Mouse (Mus musculus) heart, embryonic 10.5 days (tissue): ENCODE data around the gene Exoc3l. TPM values are rescaled to one million over a fixed set of nuclear protein-coding genes. Genes with fewer than 3 reads are reported as not detected.
"Not testable (repeated sequence)": the region's sequence is repeated elsewhere in the genome, so short reads cannot be mapped to it uniquely, and the experiment has no call there.

Source experiments
- DNase-seq: peaks from one replicate; pipeline ENCODE4 v3.0.0-alpha.2; 2017; ENCODE audit warnings: low spot score
- H3K27ac ChIP-seq: fragments of 300-500 bp; sonication (generic); 2 replicates; pipeline ENCODE4 v1.5.1; 2016; ENCODE audit warnings: mild to moderate bottlenecking
- H3K27me3 ChIP-seq: fragments of 300-500 bp; sonication (generic); 2 replicates; pipeline ENCODE4 v1.6.1; 2016; ENCODE audit warnings: mild to moderate bottlenecking; ENCODE audit not compliant: poor library complexity, insufficient read depth, severe bottlenecking
- H3K36me3 ChIP-seq: fragments of 300-500 bp; sonication (generic); 2 replicates; pipeline ENCODE4 v1.6.1; 2016; ENCODE audit warnings: mild to moderate bottlenecking, moderate library complexity
- H3K4me1 ChIP-seq: fragments of 300-500 bp; sonication (generic); 2 replicates; pipeline ENCODE4 v1.6.1; 2016; ENCODE audit warnings: mild to moderate bottlenecking
- H3K4me3 ChIP-seq: fragments of 300-500 bp; sonication (generic); 2 replicates; pipeline ENCODE4 v1.5.1; 2016; ENCODE audit warnings: mild to moderate bottlenecking, moderate library complexity
- H3K9me3 ChIP-seq: fragments of 300-500 bp; sonication (generic); 2 replicates; pipeline ENCODE4 v1.6.1; 2016; ENCODE audit warnings: mild to moderate bottlenecking, moderate library complexity
- WGBS: fragments of 180-500 bp; shearing (Covaris S2); methylation state at CpG from one replicate; pipeline ENCODE4 v1.1.7; 2016; 5-methylcytosine and 5-hydroxymethylcytosine counted together
- polyA plus RNA-seq: library from polyadenylated mRNA; unstranded; fragments of >200 nt; fragmentation: Nextera tagmentation; extraction: Ambion mirVana; gene quantifications from 2 replicates; pipeline ENCODE4 v1.2.1, GENCODE M21; 2016

Gene Exoc3l
- polyA plus RNA-seq, 1 experiment from 2014 or later, result 16.7 TPM

DNA sequence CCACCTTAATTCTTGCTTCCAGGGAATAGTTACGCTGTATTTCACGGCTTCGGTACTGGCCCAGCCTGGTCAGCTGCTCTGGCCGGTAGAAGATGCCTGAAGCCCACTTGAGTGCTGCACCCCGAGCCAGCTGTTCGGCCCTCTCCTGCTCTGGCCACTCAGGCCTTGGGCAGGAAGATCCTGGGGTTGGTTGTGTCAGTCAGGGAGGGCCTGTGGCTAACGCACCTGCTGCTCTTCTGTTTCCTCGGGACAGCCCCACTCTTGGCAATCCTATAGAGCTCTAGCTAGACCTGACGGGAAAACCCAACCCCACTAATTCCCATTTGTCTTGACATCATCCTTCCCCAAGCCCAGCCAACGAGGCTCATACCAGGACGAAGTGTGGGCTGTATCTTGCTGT, 645 bp downstream of the Exoc3l start:
- Histone ChIP-seq H3K27me3 (peaks cover 37% of the 10 kb centered on the region), H3K36me3 (peaks cover 17% of the 10 kb centered on the region), H3K9me3 (no peaks in the 10 kb centered on the region), H3K4me3 (peak overlapping the region; percentile 42), H3K4me1 (peaks cover 47% of the 10 kb centered on the region), H3K27ac (peak overlapping the region; percentile 64)
- no peak for DNase-seq
- 58% methylated on average over 11 of the region's 11 CpGs for WGBS

DNA sequence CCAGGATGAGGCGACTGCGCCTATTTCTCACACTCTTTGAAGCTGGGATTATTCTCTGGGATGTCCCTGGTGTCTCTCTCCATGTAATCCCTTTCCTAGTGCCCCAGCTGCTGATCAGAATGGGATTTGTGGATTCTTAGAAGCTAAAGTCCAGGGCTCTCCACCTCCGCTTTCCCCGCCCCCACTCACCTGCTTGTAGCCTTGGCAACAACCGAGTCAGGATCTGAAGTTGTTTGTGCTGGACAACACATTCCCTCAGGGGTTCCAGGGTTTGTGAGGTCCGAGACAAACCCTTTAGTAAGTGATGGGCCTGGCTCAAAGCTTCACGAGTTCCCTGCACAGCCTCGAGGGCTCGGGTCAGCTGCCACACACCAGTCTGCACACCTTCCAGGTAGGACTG, 1.1 kb downstream of the Exoc3l start:
- peaks cover 12% of the 10 kb centered on the region for H3K36me3 ChIP-seq
- no peaks in the 10 kb centered on the region for H3K9me3 ChIP-seq
- 66% methylated on average over 9 of the region's 9 CpGs for WGBS
- H3K27me3 ChIP-seq, result peaks cover 42% of the 10 kb centered on the region
- H3K4me3 ChIP-seq, result peak overlapping the region; percentile 42
- peaks cover 47% of the 10 kb centered on the region for H3K4me1 ChIP-seq
- no peak overlapping the region for H3K27ac ChIP-seq
- no peak for DNase-seq

DNA sequence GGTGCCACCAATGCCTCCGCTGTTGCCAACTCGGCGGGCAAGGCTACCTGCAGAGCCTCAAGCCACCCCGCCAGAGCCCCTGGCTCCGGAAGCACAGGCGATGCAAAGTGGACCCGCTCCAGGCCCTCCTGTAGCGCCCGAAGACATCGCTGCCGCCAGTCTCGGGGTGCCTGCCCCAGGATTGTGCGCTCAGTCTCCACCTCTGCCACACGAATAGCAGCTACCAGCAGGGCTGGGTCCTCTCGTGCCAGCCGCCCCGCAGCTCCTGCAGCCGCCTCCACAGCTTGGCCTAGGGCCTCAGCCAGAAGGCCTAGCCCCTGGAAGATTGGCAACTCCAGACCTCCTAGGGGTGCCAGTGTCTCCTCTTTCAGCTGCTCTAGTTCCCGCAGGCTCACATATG, 2.5 kb downstream of the Exoc3l start:
- H3K9me3 ChIP-seq, result no peaks in the 10 kb centered on the region
- no peak overlapping the region for H3K4me3 ChIP-seq
- H3K27ac ChIP-seq, result no peak overlapping the region
- H3K27me3 ChIP-seq, result peaks cover 44% of the 10 kb centered on the region
- DNase-seq, result no peak
- H3K4me1 ChIP-seq, result peaks cover 51% of the 10 kb centered on the region
- 59% methylated on average over 19 of the region's 19 CpGs for WGBS
- 0 out of 2 replicates have a peak, but pooled peaks cover 2% of the 10 kb centered on the region for H3K36me3 ChIP-seq

DNA sequence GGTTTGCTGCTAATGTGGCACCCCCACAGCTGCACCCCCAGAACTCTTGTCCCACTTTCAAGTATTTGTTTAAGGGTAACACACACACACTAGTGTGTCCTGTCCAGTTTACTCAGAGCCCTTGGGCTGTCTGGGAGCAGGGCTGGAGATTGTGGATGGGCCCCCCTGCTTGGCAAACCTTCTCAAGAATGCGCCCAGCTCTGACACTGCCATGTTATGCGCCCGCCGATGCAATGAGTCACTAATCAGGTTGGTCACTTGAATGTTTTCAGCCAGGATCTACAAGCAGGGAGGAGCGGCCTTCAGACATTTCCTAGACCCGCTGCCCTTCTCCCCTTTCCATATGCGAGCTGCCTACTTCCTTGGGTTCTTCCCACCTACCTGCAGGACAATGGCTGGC, 3.4 kb downstream of the Exoc3l start:
- peaks cover 44% of the 10 kb centered on the region for H3K27me3 ChIP-seq
- H3K9me3 ChIP-seq, result no peaks in the 10 kb centered on the region
- no peak for DNase-seq
- 74% methylated on average over 7 of the region's 7 CpGs for WGBS
- H3K36me3 ChIP-seq, result no peaks in the 10 kb centered on the region
- H3K4me1 ChIP-seq, result peaks cover 47% of the 10 kb centered on the region
- H3K4me3 ChIP-seq, result no peak overlapping the region
- no peak overlapping the region for H3K27ac ChIP-seq

- not testable (repeated sequence) for DNase-seq, H3K9me3 ChIP-seq, H3K4me3 ChIP-seq, H3K36me3 ChIP-seq, H3K27ac ChIP-seq
- 60% methylated on average over 3 of the region's 3 CpGs for WGBS
- Histone ChIP-seq H3K27me3 (peaks cover 45% of the 10 kb centered on the region), H3K4me1 (peaks cover 43% of the 10 kb centered on the region)
These were observed 4.1 kb downstream of the Exoc3l start for GRCm38 (mm10) chr8:105291802-105292201.

- peaks cover 40% of the 10 kb centered on the region for H3K4me1 ChIP-seq
- H3K27ac ChIP-seq, H3K4me3 ChIP-seq, H3K36me3 ChIP-seq, DNase-seq, H3K9me3 ChIP-seq: not testable (repeated sequence)
- peaks cover 50% of the 10 kb centered on the region for H3K27me3 ChIP-seq
- 77% methylated on average over 8 of the region's 8 CpGs for WGBS
These were observed 4.5 kb downstream of the Exoc3l start for GRCm38 (mm10) chr8:105291364-105291763.

DNA sequence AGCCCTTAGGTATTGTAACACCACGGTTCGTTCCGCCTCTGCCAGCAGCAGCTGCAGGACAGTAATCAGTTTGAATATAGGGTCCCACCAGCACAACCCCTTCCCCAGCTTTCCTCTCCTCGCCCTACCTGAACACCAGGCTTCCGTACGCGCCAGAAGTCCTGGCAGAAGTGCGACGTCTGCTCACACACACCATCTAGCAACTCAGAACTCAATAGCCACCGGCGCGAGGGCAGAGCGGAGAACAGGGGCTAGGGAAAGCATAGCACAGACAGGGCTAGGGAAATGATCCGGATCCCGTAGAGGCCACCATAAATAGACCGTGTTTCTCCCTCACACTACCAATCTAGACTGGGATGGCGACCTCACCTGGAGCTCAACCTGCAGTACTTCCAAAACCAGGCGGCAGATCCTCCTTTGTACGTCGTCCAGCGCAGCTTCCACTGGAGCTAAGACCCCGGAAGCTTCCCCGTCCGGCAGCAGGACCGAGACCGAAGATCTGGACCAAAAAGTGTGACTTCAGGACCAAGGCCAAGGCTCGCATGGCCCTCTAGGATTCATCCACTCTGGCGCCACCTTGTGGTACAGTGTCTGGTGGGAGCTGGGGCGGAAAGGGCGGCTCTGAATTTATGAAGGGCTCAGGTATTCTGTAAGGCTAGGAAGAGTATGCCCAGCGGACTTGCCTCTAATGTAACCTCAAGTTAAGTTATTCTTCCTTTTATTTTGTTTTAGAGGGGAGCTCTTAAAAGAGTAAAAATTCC, 5.2 kb downstream of the Exoc3l start:
- Histone ChIP-seq H3K9me3 (no peaks in the 10 kb centered on the region), H3K27ac (no peak overlapping the region), H3K4me1 (peaks cover 37% of the 10 kb centered on the region), H3K27me3 (peaks cover 51% of the 10 kb centered on the region), H3K36me3 (no peaks in the 10 kb centered on the region), H3K4me3 (peak overlapping the region; percentile 66)
- WGBS, result 8% methylated on average over 31 of the region's 31 CpGs
- peak; percentile 93 for DNase-seq

- 5% methylated on average over 43 of the region's 43 CpGs for WGBS
- Histone ChIP-seq H3K9me3 (no peaks in the 10 kb centered on the region), H3K4me3 (peak within 1 kb of the TSS; percentile 66), H3K4me1 (peaks cover 31% of the 10 kb centered on the region), H3K36me3 (peaks cover 6% of the 10 kb centered on the region; the same call in 1 of the 2 replicates), H3K27me3 (peaks cover 51% of the 10 kb centered on the region), H3K27ac (peak within 1 kb of the TSS; percentile 89)
- no peak for DNase-seq
These were observed 6.0 kb downstream of the Exoc3l start, which contains the start of gene 4931428F04Rik for GRCm38 (mm10) chr8:105289805-105290460. 4931428F04Rik (minus strand) TSS chr8:105289864.

DNA sequence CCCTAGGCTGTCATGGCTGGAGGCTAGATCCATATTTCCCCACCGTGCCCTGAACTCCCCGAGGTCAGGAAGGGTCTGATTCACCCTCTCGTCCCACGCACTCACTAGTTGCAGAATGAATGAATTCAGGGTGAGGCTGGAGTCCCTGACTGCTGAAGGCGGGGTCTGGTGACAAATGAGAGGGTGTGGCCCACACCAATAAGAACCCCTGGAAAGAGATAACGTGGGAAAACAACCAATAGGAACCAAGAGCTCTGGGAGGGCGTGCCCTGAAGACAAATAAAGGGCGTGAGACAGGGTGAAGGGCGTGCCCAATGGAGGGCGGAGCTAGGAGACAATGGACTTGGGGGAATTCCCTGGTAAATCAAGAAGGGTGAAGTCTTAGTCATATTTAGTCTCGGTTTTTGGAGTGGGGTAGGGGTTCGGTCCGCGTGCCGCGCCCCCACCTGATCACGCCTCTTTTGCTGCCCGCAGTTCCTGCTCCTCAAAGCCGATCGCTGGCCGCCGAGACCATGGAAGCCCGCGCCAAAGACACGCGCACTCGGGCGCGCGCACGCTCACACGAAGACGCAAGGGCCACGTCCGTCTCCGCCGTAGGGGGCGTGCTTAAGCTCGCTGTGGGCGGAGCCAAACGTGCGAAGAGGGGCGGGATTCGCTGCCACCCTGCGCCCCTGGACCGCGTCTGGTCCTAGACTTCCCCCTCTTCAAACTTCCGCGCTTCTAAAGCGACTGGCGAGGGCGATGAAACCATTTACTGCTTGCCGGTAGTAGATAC, 6.8 kb downstream of the Exoc3l start:
- peaks cover 11% of the 10 kb centered on the region; the same call in 1 of the 2 replicates for H3K36me3 ChIP-seq
- peaks cover 52% of the 10 kb centered on the region for H3K27me3 ChIP-seq
- DNase-seq, result peak; percentile 97
- peak overlapping the region; percentile 89 for H3K27ac ChIP-seq
- peaks cover 28% of the 10 kb centered on the region for H3K4me1 ChIP-seq
- under 1% methylated on average over 53 of the region's 53 CpGs for WGBS
- no peaks in the 10 kb centered on the region for H3K9me3 ChIP-seq
- peak overlapping the region; percentile 66 for H3K4me3 ChIP-seq

DNA sequence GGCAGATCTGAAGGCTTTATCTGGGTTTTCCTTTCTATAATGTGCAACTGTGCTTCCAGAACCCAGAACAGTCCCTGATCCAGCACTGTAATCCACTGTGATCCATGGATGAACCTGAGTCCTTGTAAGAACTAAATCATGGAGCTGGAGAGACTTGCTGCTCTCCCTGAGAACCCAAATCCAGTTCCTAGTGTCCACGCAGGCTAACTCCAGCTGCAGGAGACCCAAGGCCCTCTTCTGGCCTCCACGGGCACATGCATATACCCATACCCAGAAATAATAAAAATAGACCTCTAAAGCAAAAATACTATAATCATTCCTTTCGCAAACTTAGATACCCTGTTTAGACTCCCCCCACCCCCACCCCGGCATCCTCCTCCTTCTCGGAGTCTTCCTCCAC, 7.7 kb downstream of the Exoc3l start:
- H3K27me3 ChIP-seq, result peaks cover 55% of the 10 kb centered on the region
- H3K36me3 ChIP-seq, result peaks cover 11% of the 10 kb centered on the region; the same call in 1 of the 2 replicates
- no peak overlapping the region for H3K27ac ChIP-seq
- H3K9me3 ChIP-seq, result no peaks in the 10 kb centered on the region
- no peak overlapping the region; the same call in 1 of the 2 replicates for H3K4me3 ChIP-seq
- peaks cover 27% of the 10 kb centered on the region for H3K4me1 ChIP-seq
- WGBS, result 93% methylated on average over 5 of the region's 5 CpGs
- DNase-seq, result no peak

- Histone ChIP-seq H3K27ac (no peak overlapping the region), H3K9me3 (no peaks in the 10 kb centered on the region), H3K27me3 (peaks cover 61% of the 10 kb centered on the region), H3K4me3 (no peak overlapping the region), H3K4me1 (peaks cover 29% of the 10 kb centered on the region), H3K36me3 (peaks cover 11% of the 10 kb centered on the region; the same call in 1 of the 2 replicates)
- no peak for DNase-seq
- 90% methylated on average over 4 of the region's 4 CpGs for WGBS
These were observed 9.0 kb downstream of the Exoc3l start for GRCm38 (mm10) chr8:105286907-105287306.

DNA sequence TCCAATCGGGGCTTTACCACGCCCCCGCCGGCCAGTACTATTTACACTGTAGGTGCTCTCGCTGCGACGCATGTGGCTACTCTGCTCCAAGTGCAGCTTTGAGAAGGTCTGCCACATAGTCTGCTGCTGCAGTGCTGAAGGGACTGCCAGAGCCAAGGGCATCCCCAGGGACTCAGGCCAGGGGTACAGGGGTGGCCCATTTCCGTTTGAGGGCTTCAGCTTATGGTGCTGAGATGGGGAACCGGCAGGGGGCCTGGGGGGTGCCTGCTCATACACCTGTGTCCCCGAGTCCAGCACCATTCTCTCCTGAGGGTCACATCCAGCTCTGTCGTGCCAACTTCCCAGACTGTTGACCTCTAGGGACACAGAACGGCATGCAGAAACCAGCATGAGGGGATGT, 10.4 kb downstream of the Exoc3l start:
- no peaks in the 10 kb centered on the region for H3K9me3 ChIP-seq
- no peak overlapping the region for H3K4me3 ChIP-seq
- H3K4me1 ChIP-seq, result peaks cover 25% of the 10 kb centered on the region
- DNase-seq, result no peak
- H3K36me3 ChIP-seq, result peaks cover 14% of the 10 kb centered on the region; the same call in 1 of the 2 replicates
- no peak overlapping the region for H3K27ac ChIP-seq
- WGBS, result 46% methylated on average over 12 of the region's 12 CpGs
- H3K27me3 ChIP-seq, result peaks cover 71% of the 10 kb centered on the region
